Mouse (Mus musculus) ovary, postnatal 14 days (tissue): ENCODE measurements around the gene Grb10.

ENCODE experiments used
- DNase-seq: peaks from one replicate; pipeline ENCODE4 v3.0.0; 2022; ENCODE audit warnings: low spot score

Grb10 gene

DNA sequence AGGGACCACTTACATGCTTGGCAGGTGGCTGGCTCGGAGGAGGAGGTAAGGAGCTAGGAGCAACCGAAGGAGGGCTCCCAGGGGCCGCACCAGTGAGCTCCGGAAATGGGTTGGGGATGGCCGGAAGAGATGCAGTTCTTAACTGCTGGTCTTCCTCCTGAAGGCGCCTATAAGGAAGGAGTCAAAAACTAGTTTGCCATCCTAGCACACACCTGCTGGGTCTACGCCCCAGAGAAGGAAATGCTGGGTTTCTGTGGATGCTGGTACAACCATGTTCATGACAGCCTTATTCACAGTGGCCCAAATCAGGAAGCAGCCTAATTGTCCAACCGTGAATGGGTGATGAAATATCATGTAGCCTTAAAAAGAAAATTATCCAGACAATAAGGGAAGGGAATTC, 71.0 kb downstream of the Grb10 start:
- no peak for DNase-seq

DNA sequence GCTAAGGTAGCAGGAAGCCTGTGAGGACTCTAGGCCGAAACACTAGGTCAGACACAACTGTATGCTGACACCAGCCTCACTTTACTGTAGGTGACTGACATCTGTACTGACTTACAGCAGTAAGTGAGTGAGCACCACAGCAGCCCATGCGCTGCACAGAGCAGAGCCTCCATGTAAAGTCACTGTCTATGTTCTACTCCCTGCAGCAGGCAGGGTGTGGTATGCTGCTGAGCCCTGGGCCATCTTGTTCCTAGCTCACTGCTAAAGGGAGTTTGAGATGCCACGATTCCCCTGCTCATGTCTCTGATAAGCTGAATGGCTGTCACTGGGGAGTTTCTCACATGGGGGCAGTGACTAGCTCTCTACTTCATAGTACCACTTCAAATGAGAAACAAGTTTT, 72.3 kb downstream of the Grb10 start:
- no peak for DNase-seq

DNA sequence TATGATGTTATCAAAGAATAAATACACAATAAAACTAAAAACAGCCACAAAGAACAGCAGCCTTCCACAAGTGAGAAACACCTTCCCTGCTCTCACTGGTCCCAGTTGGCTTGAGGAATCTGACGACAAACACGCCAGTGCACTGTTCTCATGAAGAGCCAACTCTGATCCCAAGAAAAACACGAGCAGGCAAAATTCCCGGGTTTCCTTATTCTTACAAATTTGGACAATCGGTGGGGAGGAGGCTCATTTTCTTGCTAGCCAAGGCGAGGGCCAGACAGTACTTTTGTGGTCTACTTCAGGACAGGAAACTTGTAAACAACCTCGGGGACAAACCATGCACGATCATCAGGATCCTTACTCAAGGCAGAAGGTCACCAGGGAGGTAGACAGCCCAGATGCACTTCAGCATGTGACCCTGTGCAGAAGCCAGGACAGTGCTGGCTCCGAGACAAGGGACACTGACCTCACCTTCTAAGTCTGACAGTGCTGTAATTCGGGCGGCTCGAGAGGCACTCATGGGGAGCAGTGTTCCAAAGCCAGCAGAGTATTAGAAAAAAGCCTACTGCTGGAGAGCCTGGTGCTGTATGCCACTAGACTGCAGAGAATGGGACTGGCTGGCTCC, 72.9 kb downstream of the Grb10 start:
- peak; percentile 46 for DNase-seq

DNA sequence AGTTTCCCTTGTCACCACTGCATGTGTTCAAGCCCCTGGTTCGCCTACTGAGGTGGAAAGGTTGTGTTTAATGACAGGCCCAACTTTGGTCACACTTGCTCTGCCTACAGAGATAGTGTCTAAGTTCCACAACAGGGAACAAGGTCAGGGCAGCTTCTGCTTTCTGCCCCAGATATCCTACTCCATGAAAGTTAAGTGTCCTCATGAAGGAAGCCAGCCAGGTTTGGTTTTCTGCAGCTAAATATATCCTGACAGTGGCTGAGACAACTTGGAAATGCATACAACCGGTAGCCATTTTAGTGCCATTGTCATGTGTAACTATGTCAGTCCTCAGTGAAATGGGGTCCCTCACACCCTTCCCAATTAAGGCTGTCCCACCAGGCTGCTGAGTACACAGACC, 73.8 kb downstream of the Grb10 start:
- DNase-seq: no peak

DNA sequence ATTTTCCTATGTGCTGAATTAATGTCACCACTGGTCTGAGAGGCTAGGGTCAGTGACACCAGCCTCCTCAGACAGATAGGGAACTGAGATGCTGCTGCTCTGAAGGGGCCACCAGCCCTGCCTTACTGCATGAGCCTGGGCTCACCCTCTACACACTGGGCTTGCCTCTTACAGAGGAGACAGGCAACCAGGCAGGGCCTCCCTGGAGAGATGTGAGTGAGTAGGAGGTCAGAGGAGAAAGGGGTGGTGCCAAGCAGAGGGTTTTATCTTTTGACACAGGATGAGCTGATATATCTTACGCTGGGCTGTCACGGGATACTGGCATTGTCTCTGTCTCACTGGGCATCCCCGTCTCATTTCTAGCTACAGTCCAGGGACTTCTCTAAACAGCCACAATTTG, 74.9 kb downstream of the Grb10 start:
- no peak for DNase-seq

DNA sequence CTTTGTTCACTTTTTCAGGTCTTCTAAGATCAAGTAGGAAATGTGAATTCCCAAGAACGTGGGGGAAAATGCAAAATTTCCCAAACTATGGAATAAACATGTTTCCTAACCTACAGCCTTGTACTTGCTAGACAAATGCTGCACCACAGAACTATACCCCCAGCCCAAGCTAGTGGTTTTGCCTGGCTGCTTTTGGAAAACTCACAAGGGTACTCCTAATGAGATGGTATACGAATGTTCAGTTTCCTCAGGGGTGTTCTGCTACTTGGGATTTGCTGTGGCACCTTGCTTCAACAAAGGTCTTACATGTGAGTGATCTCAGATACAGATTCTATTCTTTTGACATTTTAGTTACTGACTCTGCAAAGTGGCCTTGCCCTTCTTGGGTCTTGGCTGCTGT, 75.4 kb downstream of the Grb10 start:
- DNase-seq: no peak

DNA sequence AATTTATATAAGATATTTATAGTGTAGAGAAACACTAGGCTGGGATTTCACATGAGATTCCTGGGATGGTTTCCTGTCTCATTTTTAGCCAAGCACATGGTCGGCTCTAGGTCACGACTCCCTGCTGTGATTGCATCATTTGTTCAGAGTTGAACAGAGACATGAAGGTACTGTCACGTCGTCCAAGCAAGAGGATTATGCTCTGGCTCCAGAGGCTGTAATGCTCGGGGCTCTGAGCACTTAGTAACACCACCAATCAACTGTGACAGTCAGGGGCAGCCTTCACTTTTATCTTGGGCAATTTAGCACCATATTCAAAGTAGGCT, 75.9 kb downstream of the Grb10 start:
- DNase-seq: no peak

DNA sequence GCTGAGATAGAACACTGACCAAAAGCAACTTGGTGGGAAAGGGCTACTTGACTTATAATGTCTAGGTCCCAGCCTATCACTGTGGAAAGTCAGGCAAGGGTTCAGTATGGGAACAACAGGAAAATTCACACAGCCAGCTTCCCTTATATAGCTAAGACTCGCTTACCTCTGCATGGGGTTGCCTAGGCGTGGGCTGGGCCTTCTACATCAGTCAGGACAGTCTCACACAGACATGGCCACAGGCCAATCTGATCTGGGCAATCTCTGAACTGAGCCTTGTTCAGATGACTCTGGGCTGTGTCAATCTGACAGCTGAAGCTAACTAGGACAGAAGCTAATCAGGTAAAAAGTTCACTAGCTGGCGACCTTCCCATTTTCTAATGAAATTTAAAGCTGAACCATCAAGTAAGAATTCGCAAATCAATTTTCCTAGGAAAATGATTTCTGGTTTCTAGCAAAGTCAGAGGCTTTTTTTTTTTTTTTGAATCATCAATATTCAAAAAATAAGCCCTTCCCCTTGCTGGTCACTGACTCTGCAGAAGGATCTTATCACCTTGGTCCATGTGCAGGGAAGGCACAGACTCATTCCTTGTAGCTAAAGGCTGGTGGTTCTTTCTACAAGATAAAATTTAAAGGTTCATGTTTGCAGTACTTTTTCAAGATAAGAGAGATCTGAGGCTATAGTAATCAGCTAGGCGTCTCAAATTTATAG, 76.4 kb downstream of the Grb10 start:
- no peak for DNase-seq

DNA sequence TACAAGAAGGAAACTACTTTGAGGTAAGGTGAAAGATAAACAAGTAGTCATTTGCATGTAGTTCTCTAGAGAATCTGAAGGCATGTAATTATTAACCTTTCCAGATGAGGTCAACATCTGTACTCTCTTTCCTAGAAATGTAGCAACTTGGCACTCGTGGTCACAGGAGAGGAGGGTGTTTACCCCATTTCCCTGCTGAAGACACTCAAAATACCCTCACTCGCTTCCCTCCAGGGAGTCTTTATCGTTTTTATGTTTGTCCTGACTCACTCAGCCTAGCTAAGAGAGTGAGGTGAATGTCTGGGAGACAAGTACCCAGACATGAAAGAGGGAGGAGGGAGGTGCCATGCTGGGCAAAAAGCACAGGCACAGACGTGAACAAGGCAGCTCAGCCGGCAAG, 77.6 kb downstream of the Grb10 start:
- DNase-seq: no peak

DNA sequence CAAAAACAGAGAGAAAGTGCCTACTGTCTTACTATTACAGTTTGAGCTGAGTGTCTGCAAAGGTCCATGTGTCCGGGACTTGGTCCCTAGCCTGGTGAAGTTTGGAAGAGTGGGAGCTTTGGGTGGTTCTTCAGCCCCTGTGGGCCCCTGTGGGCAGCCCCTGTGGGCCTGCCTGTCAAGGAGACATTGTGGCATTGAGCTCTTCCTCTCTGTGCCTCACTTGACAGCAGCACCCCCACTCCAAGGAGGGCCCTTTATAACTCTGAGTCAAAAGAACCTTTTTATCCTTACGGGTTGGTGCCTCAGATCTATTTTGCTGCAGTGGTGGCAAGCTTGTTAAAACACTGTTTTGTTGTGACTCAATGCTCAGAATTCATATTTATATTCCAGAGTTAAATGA, 78.3 kb downstream of the Grb10 start:
- no peak for DNase-seq

DNA sequence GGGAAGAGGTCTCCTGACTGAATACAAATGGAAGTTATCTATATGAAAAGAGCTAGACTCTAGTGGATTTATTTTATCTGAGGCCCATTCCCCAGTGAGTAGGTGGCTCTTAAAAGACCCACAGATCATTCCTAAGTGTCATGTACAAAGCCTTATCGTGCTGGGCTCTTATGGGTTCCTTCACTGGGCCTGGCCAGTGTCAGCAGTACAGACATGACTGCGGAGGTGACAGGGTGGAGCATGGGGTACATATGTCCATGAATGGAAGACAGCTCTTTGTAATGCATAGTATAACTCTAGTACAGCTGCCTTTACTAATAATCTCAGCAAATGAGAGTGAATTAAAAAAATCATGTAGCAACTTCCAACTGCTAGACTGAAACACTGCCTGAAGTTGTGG, 80.0 kb downstream of the Grb10 start:
- DNase-seq: no peak

DNA sequence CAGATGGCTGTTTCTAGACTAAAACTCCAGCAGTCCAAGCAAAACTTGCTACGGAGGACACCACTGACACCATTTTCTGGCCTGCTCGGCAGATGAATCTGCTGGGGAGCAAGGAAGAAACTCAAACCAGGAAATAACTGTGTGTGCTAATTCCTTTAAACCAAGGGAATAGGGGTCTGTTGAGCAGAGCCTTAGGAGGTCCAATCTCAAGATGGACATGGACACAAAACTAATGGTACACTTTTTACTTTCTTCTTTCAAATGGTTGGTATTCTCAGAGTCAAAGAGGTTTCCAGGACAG, 80.5 kb downstream of the Grb10 start:
- no peak for DNase-seq

DNA sequence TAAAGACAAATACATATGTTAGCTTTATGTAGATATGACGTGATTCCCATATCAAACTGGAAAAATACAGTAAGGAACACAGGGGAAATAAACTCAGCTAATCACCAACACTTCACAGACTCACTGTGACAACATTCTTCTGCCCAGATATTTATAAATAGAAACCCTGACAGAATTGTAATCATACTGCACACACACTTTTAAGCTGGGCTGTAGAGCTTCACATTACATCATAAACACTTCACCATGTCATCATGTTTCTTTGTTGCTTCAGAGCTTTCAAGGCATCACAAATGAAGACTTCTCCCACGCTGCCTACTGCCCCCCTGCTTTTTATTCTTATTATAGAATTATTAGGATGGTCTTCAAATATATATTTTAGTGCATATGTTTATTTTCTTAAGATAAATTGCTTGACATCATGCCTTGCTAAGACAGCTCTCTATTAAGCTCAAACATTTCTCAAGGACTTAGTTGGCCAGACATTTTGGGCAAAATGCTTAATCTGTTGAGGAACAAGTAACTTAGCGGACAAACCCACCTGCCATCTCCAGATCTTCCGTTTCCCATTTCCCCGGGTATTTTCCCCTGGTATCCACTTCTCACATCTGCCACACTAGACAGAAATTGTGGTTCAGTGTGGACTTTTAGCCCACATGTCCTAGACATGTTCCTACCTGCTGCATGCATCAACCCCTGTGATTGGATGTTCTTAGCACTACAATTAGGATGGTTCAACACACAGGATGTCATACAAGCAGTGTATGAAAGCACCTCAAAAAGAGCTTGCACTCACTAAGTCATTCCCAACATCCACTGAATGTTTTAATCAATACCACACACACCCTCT, 81.0 kb downstream of the Grb10 start:
- DNase-seq: no peak

DNA sequence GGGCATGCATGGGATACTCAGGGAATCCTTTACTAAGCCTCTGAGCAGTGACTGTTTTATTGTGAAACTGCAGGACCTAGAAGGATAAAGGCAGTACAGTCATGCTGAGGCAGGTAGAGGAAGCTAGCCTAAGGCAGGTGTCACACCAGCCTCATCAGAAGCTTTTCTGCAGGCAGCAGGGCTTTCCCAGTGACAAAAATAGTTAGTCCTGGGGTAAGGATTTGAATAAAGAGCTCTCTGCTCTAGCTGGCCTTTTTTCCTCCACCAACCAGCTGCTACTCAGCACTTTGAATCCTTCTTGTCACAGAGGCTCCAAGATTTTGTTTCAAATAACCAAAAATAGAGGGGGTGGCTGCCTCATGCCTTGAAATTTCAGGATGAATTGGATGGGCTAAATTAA, 82.7 kb downstream of the Grb10 start:
- DNase-seq: no peak

DNA sequence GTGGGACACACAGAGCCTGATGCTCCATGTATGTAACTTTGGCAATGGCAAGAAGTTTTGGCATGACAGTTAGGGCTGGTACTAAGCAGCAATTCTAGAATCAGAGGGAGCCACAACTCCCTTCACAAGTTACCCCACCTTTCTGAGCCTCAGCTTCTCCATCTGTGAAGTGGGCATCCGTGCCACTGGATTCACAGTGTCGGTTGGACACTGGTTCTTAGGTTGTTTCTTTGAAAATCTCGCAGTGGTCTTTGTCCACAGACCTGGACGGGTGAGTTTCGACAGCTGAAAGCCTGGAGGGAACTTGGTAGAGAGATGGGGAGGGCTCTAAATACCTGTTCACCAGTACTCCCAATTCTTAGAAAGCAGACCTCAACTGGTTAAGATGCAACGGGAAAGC, 83.9 kb downstream of the Grb10 start:
- no peak for DNase-seq

DNA sequence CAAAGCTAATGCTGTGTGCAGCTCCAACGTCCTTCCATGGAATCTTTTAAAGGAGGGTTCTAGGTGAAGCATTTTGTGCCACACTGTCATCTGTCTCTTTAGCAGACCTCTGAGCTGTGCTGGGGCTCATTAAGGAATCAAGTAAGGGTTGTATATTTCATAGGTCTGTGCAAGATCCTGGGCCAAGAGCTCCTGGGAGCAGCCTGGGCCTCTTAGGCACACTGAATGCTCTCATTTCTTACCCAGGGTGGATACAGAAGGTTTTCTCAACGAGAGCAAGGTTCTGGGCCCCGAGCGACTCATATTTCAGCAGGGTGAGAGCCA, 84.4 kb downstream of the Grb10 start:
- no peak for DNase-seq

DNA sequence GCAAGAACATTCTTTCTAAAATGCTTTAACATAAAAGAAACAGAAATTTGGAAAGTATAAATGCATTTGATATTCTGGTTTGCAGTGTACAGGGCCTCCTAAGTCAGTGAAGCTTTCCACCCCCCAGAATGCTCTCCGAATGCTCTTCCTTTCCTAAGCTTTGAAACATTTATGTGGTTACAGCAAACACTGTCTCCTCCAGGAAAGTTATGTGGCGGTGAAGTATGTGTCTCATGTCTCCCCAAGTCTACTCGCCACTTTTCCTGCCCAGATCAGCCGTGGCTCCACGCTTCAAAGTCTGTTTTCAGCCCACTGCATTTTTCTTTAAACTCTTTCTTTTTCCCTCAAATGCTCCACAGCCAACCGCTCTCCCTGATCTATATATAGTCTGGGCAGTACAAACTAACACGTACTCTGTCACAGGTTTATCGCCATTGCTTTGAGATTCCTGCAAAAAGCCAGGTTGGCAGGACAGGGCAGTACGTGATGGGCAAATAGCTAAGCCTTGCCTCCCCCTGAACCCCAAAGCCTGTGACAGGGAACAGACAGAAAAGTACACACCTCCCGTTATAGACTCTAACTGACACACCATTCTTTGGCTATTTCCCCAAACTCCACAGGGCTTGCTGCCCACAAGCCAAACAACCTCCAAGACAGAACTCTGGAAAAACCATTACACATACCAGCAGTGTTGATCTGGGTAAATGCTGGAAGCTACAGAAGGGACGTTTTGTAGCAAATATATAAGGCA, 84.9 kb downstream of the Grb10 start:
- no peak for DNase-seq

DNA sequence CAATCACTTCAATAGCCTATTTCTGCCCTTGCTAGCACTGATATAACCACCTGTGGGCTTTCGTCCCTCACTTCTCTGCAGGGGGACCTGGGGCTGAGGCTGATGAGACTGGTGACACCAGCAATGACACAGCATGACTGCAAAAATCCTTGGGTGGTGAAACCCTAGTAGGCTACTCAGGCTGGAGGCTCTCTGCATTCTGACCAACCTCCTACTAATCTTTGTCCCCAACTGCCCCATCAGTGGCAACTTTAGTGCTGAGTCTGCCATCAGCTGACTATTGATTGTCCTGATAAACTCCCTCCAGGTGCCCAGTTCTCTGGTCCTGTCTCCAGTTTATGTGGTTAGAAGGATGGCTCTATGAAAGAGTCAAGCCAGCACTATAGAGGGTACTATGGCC, 85.9 kb downstream of the Grb10 start:
- DNase-seq: no peak

DNA sequence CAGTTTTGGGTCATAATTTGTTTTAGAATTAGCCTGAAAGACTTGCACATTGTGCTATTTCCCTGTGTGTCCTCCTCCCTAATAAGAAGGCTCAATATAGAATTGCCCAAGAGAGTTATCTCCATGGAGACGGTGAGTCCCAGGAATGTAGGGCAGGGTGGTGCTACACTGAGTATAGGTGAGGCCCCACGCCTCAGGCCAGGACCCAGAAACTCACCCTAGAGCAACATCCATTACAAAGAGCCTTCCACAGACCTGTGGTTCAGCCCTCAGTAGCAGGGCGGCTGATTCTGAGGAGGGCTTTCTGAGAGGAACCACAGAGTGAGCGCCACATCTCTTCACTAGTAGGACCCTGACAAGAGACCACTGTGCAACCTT, 89.5 kb downstream of the Grb10 start:
- no peak for DNase-seq

DNA sequence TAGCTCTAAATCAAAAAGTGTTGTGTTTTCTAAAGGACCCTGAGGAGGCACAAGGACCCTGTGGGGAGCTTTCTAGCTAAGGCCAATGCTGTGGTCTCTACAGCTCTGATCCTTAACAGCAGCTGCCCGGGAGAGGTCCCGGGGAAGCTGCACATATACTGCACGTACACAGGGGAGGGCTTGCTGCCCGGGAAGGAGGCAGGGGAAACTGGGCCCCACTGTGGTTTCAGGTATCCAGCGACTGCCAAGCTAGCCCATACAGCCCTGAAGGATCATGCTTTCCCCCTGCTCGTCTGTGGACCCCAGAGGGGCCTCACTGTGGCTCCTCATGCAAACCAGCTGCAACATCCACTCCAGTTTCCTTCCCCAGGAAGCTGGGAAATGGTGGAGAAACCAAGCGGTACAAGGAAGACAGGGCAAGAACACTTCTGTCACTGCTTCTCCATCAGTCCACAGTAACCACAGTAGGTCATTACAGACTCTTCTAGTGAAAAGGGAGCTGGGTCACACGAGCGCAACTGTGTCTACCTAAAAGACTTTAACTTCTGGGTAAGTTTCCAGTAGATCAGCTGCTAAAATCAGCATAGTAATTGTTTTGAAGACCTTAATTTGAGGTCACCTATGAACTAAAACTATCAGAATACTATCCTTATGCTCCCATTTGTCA, 90.0 kb downstream of the Grb10 start:
- DNase-seq: no peak

DNA sequence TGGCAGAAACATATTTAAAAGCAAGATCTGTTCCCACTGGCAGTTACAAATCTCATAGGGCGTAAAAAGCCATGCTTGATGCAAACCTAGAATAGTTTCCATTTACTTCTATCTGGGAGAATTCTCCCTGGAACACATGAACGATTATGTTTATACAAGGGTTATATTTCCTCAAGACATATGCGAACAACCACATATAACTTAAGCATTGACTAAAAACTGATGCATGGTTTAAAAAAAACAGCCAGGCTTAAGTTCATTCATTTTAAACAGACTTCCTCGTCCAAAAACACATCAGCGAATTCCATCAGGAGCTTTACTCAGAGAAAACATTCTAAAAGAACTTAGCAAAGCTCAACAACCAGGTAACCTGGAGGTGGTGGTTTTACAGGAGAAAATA, 90.6 kb downstream of the Grb10 start:
- no peak for DNase-seq

DNA sequence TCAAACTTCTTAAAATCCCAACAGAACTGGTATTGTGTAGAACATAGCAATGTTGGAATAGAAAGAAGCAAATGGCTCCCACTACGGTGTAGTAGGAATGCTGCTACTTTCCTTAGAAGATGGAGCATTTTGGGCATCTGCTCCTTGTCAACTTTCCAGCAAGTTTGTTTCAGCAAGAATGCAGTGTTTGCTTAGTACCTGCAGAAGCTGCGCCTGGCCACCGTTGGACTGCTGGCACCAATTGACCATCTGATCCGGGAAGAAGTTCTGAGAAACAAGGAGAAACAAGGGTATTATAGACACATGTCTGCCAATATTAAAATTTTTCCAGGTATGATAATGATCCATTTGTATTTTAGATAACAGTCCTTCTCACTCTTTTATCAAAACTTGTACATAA, 92.7 kb downstream of the Grb10 start:
- DNase-seq: no peak

DNA sequence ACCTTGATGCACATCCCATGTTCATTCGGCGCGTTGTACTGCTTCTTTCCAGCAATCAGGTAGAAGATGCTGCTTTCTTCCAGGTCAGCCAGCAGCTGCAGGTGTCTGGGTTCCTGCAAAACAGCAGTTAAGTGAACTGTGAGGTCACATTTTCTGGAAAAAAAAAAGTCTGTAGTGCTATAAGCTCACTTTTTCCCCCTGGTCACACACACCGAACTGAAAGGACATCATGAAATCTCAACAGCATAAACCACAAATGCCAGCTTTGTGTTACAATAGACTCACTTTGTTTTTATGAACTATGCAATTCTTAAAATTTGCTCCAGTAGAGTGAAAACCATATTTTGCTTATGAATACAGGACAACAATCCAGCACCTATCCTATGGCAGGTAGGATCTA, 93.7 kb downstream of the Grb10 start:
- no peak for DNase-seq
